Mouse (Mus musculus) bone marrow macrophage, adult 2 months (primary cell): ENCODE measurements around the gene Dcaf1.

Experiments used
- CTCF ChIP-seq: IDR thresholded peaks from 2 replicates; pipeline ENCODE4 v1.5.1; 2012; ENCODE audit warnings: low read depth, mild to moderate bottlenecking, low read length, moderate library complexity
- POLR2A ChIP-seq: IDR thresholded peaks from 2 replicates; pipeline ENCODE4 v1.6.1; 2012; ENCODE audit warnings: mild to moderate bottlenecking, low read depth, low read length, borderline replicate concordance

DNA sequence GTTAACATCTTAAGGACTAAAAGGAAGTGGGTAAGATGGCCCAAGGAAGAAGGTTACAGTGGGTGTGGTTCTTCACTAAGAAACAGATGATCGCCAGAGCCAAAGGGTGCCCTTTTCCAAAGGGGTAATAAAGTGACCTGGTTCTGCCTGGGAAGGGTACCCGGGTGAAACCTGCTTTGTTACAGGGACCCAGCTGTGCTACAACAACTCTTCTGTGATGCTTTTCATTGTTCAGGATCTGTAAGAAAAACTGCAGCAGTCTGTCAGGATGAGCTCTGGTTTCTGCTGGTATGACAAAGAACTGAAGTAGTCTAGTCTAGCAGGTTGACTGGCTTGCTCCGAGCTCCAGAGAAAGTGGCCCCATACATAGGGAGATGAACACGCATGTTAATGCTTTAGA is 60.5 kb downstream of the Dcaf1 start:
- TF ChIP-seq CTCF = no peak
- no peak for TF ChIP-seq POLR2A
